Mouse (Mus musculus) kidney, adult 2 months (tissue): Measurements from ENCODE around the gene Ssh3.

Experiments
- CTCF ChIP-seq: fragments of 200-500 bp; conservative IDR thresholded peaks from 2 replicates; pipeline ENCODE4 v1.5.1; 2011; ENCODE audit warnings: low read depth, mild to moderate bottlenecking, control low read depth, low read length, moderate library complexity, mixed read lengths; ENCODE audit not compliant: insufficient read depth, insufficient read length
- POLR2A ChIP-seq: fragments of 200-500 bp; IDR thresholded peaks from one replicate; pipeline ENCODE4 v1.6.1; 2011; ENCODE audit warnings: low read depth, low read length, control low read depth

- TF ChIP-seq CTCF: no peak
- peak; percentile 19 for TF ChIP-seq POLR2A
These were observed 37.5 kb downstream of the Ssh3 start, which contains the start of gene Pold4 for GRCm38 (mm10) chr19:4231253-4232185.
